Mouse (Mus musculus): ENCODE data around the gene Prkag2. TPM values are rescaled to one million over a fixed set of nuclear protein-coding genes. Genes with fewer than 3 reads are reported as not detected.

Prkag2 gene
- polyA plus RNA-seq, 1 experiment from 2014 or later: 109 TPM

DNA sequence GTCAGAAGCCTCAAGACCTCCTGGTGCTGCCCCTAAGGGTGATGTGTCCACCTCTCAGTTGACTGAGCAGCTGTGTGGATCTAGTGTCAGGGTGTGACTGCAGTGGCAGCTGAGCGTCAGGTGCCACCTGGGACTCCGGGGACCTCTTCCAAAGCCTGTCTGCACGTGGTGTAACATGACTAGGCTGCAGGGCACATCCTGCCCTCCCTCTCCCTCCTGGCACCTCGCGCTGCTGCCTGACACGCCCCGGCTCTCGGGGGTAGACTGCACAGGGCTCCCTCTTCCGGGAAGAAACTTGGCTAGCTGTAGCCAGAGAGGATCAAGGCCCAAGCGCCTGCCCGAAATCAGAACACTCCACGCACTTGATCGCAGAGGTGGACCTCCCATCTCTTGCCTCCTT is 127.2 kb downstream of the Prkag2 start:
- H3K4me3 ChIP-seq (replicated peaks; ENCODE audit: low read length): no peak overlapping the region
- no peak for ATAC-seq
- H3K36me3 ChIP-seq (ENCODE audit: control insufficient read depth, insufficient read depth): no peaks in the 10 kb centered on the region
- no peaks in the 10 kb centered on the region for H3K27me3 ChIP-seq (replicated peaks; ENCODE audit: control insufficient read depth, insufficient read depth, low read length)
- H3K4me2 ChIP-seq (ENCODE audit: low read length): no peak overlapping the region
- H3K9me3 ChIP-seq (ENCODE audit: control insufficient read depth, low read length): no peaks in the 10 kb centered on the region
- no peak overlapping the region for H3K27ac ChIP-seq (ENCODE audit: low read length)
- H3K4me1 ChIP-seq (replicated peaks; ENCODE audit: control insufficient read depth, insufficient read depth, low read length): 0 out of 2 replicates have a peak, but pooled peaks cover 2% of the 10 kb centered on the region
- 73% methylated on average over 13 of the region's 13 CpGs for WGBS
- no peak overlapping the region for H3K9ac ChIP-seq (replicated peaks; ENCODE audit: low read depth, low read length)

GRCm38 (mm10) chr5:24970552-24971275 is 129.7 kb downstream of the Prkag2 start:
- no peak overlapping the region for H3K4me2 ChIP-seq (ENCODE audit: low read length)
- WGBS: 96% methylated on average over 8 of the region's 8 CpGs
- no peak overlapping the region for H3K9ac ChIP-seq (replicated peaks; ENCODE audit: low read depth, low read length)
- no peaks in the 10 kb centered on the region for H3K36me3 ChIP-seq (ENCODE audit: control insufficient read depth, insufficient read depth)
- ATAC-seq: no peak
- no peak overlapping the region for H3K4me3 ChIP-seq (replicated peaks; ENCODE audit: low read length)
- H3K9me3 ChIP-seq (ENCODE audit: control insufficient read depth, low read length): no peaks in the 10 kb centered on the region
- no peaks in the 10 kb centered on the region for H3K27me3 ChIP-seq (replicated peaks; ENCODE audit: control insufficient read depth, insufficient read depth, low read length)
- H3K4me1 ChIP-seq (replicated peaks; ENCODE audit: control insufficient read depth, insufficient read depth, low read length): 0 out of 2 replicates have a peak, but pooled peaks cover 2% of the 10 kb centered on the region
- H3K27ac ChIP-seq (ENCODE audit: low read length): no peak overlapping the region

DNA sequence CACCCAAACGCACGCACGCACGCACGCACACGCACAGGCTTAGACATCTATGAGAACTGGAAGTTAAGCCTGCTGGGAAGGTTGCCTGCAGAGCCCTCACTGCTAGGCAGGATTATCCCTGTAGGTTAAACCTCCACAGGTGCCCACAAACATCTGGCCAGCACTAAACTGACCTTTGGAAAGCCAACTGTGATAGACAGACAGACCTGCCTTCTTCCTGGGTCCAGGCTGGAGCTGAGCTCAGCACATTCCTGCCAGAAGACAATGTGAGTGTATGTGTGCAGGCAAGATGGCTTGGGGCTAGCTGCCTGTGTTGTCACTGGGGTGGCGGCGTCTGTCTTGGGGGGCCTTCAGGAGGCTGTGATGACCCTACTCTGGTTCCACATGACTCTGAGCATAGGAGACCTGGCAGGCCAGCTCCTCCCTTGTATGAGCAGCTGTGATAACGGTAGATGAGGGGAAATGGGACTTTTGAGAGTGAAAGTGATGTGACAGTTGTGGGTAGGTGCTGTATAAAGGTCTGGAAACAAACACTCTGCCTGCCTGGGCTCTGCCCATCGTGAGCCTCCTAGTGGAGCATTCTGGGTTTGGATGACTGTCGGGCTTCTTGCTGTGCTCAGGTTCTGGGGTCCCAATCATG is 131.1 kb downstream of the Prkag2 start:
- Histone ChIP-seq H3K9ac (replicated peaks; ENCODE audit: low read depth, low read length) (no peak overlapping the region), H3K9me3 (ENCODE audit: control insufficient read depth, low read length) (no peaks in the 10 kb centered on the region), H3K27me3 (replicated peaks; ENCODE audit: control insufficient read depth, insufficient read depth, low read length) (no peaks in the 10 kb centered on the region), H3K4me1 (replicated peaks; ENCODE audit: control insufficient read depth, insufficient read depth, low read length) (0 out of 2 replicates have a peak, but pooled peaks cover 2% of the 10 kb centered on the region), H3K4me2 (ENCODE audit: low read length) (no peak overlapping the region), H3K4me3 (replicated peaks; ENCODE audit: low read length) (no peak overlapping the region), H3K27ac (ENCODE audit: low read length) (no peak overlapping the region), H3K36me3 (ENCODE audit: control insufficient read depth, insufficient read depth) (no peaks in the 10 kb centered on the region)
- 68% methylated on average over 11 of the region's 11 CpGs for WGBS
- ATAC-seq: no peak

- 0 out of 2 replicates have a peak, but pooled peaks cover 4% of the 10 kb centered on the region for H3K4me1 ChIP-seq (replicated peaks; ENCODE audit: control insufficient read depth, insufficient read depth, low read length)
- no peak overlapping the region for H3K27ac ChIP-seq (ENCODE audit: low read length)
- WGBS: 30% methylated on average over 8 of the region's 8 CpGs
- no peak for ATAC-seq
- no peak overlapping the region for H3K4me2 ChIP-seq (ENCODE audit: low read length)
- H3K4me3 ChIP-seq (replicated peaks; ENCODE audit: low read length): no peak overlapping the region
- no peaks in the 10 kb centered on the region for H3K27me3 ChIP-seq (replicated peaks; ENCODE audit: control insufficient read depth, insufficient read depth, low read length)
- no peak overlapping the region for H3K9ac ChIP-seq (replicated peaks; ENCODE audit: low read depth, low read length)
- no peaks in the 10 kb centered on the region for H3K9me3 ChIP-seq (ENCODE audit: control insufficient read depth, low read length)
- H3K36me3 ChIP-seq (ENCODE audit: control insufficient read depth, insufficient read depth): no peaks in the 10 kb centered on the region
These were observed 131.7 kb downstream of the Prkag2 start for GRCm38 (mm10) chr5:24968792-24969191.

DNA sequence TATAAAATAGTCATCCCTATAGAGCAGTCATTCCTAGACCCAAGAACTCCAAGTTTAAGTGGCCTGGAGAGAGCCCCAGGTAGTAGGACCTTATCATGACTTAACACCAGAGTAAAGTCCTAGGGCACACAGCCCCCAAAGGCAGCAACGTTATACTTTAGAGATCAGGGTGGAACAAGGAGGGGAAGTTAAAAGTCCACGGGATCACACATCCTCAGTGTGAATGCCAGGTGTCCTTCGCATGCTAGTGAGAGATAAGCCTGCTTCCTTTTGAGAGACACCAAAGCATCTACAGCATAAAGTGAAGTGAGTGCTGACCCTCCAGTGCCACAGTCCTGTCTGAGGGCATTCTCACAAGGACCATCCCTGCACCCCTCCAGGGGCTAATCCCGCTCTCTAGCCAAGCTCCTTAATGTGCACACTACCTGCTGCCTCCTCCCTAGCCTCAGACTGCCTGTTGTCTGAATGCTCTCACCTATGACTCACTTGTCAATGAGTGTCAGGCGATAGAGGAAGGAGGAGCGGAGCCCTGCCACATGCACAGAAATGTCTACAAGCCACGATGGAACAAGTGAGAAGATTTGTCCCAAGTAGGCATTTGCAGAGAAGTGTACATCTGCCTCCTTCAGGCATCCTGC is 132.4 kb downstream of the Prkag2 start:
- Histone ChIP-seq H3K4me3 (replicated peaks; ENCODE audit: low read length) (no peak overlapping the region), H3K27me3 (replicated peaks; ENCODE audit: control insufficient read depth, insufficient read depth, low read length) (no peaks in the 10 kb centered on the region), H3K9me3 (ENCODE audit: control insufficient read depth, low read length) (no peaks in the 10 kb centered on the region), H3K36me3 (ENCODE audit: control insufficient read depth, insufficient read depth) (no peaks in the 10 kb centered on the region), H3K9ac (replicated peaks; ENCODE audit: low read depth, low read length) (no peak overlapping the region), H3K27ac (ENCODE audit: low read length) (no peak overlapping the region), H3K4me2 (ENCODE audit: low read length) (no peak overlapping the region), H3K4me1 (replicated peaks; ENCODE audit: control insufficient read depth, insufficient read depth, low read length) (0 out of 2 replicates have a peak, but pooled peaks cover 4% of the 10 kb centered on the region)
- WGBS: 65% methylated on average over 7 of the region's 7 CpGs
- no peak for ATAC-seq

DNA sequence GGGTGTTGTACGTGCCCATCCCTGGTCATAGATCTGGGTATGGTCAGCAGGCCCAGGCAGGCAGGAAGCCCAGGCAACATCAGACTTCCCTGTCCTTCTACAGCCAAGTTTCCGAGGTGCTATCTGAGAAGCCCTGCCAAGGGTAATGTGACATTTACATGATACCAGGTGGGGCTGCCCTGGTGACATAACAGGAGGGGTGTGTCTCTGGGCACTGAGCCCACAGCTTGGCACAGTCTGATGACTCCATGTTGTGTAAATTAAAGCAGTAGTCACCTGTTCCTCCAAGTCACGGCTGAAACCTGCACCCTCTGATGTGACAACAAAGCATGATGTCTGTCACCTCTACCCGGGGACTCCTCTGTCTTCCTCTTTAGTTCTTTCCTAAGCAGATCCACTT is 136.7 kb downstream of the Prkag2 start:
- ATAC-seq: 0 out of 2 replicates have a peak, but pooled peaks have one; percentile 15
- Histone ChIP-seq H3K9ac (replicated peaks; ENCODE audit: low read depth, low read length) (no peak overlapping the region), H3K36me3 (ENCODE audit: control insufficient read depth, insufficient read depth) (no peaks in the 10 kb centered on the region), H3K4me2 (ENCODE audit: low read length) (no peak overlapping the region), H3K27ac (ENCODE audit: low read length) (no peak overlapping the region), H3K27me3 (replicated peaks; ENCODE audit: control insufficient read depth, insufficient read depth, low read length) (no peaks in the 10 kb centered on the region), H3K4me3 (replicated peaks; ENCODE audit: low read length) (no peak overlapping the region), H3K9me3 (ENCODE audit: control insufficient read depth, low read length) (no peaks in the 10 kb centered on the region), H3K4me1 (replicated peaks; ENCODE audit: control insufficient read depth, insufficient read depth, low read length) (0 out of 2 replicates have a peak, but pooled peaks cover 3% of the 10 kb centered on the region)
- WGBS: 58% methylated on average over 4 of the region's 4 CpGs

GRCm38 (mm10) chr5:24960791-24961190 is 139.7 kb downstream of the Prkag2 start:
- no peaks in the 10 kb centered on the region for H3K9me3 ChIP-seq (ENCODE audit: control insufficient read depth, low read length)
- no peaks in the 10 kb centered on the region for H3K27me3 ChIP-seq (replicated peaks; ENCODE audit: control insufficient read depth, insufficient read depth, low read length)
- no peak overlapping the region for H3K27ac ChIP-seq (ENCODE audit: low read length)
- no peak overlapping the region for H3K4me2 ChIP-seq (ENCODE audit: low read length)
- 89% methylated on average over 5 of the region's 5 CpGs for WGBS
- H3K36me3 ChIP-seq (ENCODE audit: control insufficient read depth, insufficient read depth): no peaks in the 10 kb centered on the region
- no peak overlapping the region for H3K9ac ChIP-seq (replicated peaks; ENCODE audit: low read depth, low read length)
- no peak overlapping the region for H3K4me3 ChIP-seq (replicated peaks; ENCODE audit: low read length)
- H3K4me1 ChIP-seq (replicated peaks; ENCODE audit: control insufficient read depth, insufficient read depth, low read length): 0 out of 2 replicates have a peak, but pooled peaks cover 2% of the 10 kb centered on the region
- ATAC-seq: no peak

DNA sequence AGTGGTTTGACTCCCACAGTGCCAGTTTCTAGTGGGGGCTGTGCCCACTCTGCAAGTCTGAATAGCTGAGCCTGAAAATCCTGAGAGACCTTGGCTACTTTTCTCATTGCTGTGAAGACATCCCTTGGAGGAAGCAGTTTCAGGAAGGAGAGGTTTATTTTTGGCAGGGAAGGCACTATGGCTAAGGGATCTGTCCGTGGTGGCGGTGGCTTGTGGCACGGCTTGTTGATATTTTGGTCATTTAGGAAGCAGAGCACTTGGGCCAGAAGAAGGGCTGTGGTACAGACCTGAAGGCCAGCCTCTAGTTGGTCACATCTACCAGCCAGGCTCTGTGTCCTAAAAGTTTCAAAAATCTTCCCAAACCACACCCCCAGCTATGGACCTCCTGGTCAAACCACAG is 140.7 kb downstream of the Prkag2 start:
- Histone ChIP-seq H3K4me1 (replicated peaks; ENCODE audit: control insufficient read depth, insufficient read depth, low read length) (0 out of 2 replicates have a peak, but pooled peaks cover 2% of the 10 kb centered on the region), H3K9me3 (ENCODE audit: control insufficient read depth, low read length) (no peaks in the 10 kb centered on the region), H3K4me3 (replicated peaks; ENCODE audit: low read length) (no peak overlapping the region), H3K36me3 (ENCODE audit: control insufficient read depth, insufficient read depth) (no peaks in the 10 kb centered on the region), H3K27me3 (replicated peaks; ENCODE audit: control insufficient read depth, insufficient read depth, low read length) (no peaks in the 10 kb centered on the region), H3K27ac (ENCODE audit: low read length) (no peak overlapping the region), H3K9ac (replicated peaks; ENCODE audit: low read depth, low read length) (no peak overlapping the region), H3K4me2 (ENCODE audit: low read length) (no peak overlapping the region)
- ATAC-seq: no peak
- WGBS: 80% methylated on average over 3 of the region's 3 CpGs

- no peaks in the 10 kb centered on the region for H3K9me3 ChIP-seq (ENCODE audit: control insufficient read depth, low read length)
- H3K36me3 ChIP-seq (ENCODE audit: control insufficient read depth, insufficient read depth): no peaks in the 10 kb centered on the region
- no peaks in the 10 kb centered on the region for H3K4me1 ChIP-seq (replicated peaks; ENCODE audit: control insufficient read depth, insufficient read depth, low read length)
- H3K27me3 ChIP-seq (replicated peaks; ENCODE audit: control insufficient read depth, insufficient read depth, low read length): no peaks in the 10 kb centered on the region
- H3K4me2 ChIP-seq (ENCODE audit: low read length): no peak overlapping the region
- no peak overlapping the region for H3K9ac ChIP-seq (replicated peaks; ENCODE audit: low read depth, low read length)
- ATAC-seq: no peak
- H3K27ac ChIP-seq (ENCODE audit: low read length): no peak overlapping the region
- no peak overlapping the region for H3K4me3 ChIP-seq (replicated peaks; ENCODE audit: low read length)
- WGBS: 92% methylated on average over 5 of the region's 5 CpGs
These were observed 141.8 kb downstream of the Prkag2 start for GRCm38 (mm10) chr5:24958596-24958995.

All from forebrain, embryonic 16.5 days (tissue).